Mouse (Mus musculus) liver, postnatal 0 days (tissue): ENCODE results near the gene Olfr718-ps1. TPM values are rescaled to one million over a fixed set of nuclear protein-coding genes. Genes with fewer than 3 reads are reported as not detected.
"Not testable (repeated sequence)": the region's sequence is repeated elsewhere in the genome, so short reads cannot be mapped to it uniquely, and the experiment has no call there.

Source experiments
- ATAC-seq: fragments of 200-750 bp; cut with Nextera tagmentation; 2 replicates; pipeline ENCODE4 v1.8.0; 2017; ENCODE audit warnings: mild to moderate bottlenecking, moderate library complexity
- DNase-seq: peaks from one replicate; pipeline ENCODE4 v3.0.0-alpha.2; 2016
- H3K27ac ChIP-seq: fragments of 300-500 bp; sonication (generic); 2 replicates; pipeline ENCODE4 v1.5.1; 2014; ENCODE audit warnings: antibody characterized with exemption, moderate library complexity, mild to moderate bottlenecking, low read depth
- H3K27me3 ChIP-seq: fragments of 300-500 bp; sonication (generic); 2 replicates; pipeline ENCODE4 v1.6.1; 2014; ENCODE audit warnings: low read length, control low read depth, mixed read lengths; ENCODE audit not compliant: insufficient read depth
- H3K36me3 ChIP-seq: fragments of 300-500 bp; sonication (generic); replicated peaks from 2 replicates; pipeline ENCODE4 v1.6.1; 2014; ENCODE audit warnings: mild to moderate bottlenecking, control low read depth, low read length, moderate library complexity, mixed read lengths; ENCODE audit not compliant: insufficient read depth
- H3K4me1 ChIP-seq: fragments of 300-500 bp; sonication (generic); 2 replicates; pipeline ENCODE4 v1.6.1; 2014; ENCODE audit warnings: antibody characterized with exemption, mild to moderate bottlenecking, control low read depth; ENCODE audit not compliant: insufficient read depth
- H3K4me2 ChIP-seq: fragments of 300-500 bp; sonication (generic); 2 replicates; pipeline ENCODE4 v1.6.1; 2014; ENCODE audit warnings: low read depth, mild to moderate bottlenecking, low read length, moderate library complexity, mixed read lengths
- H3K4me3 ChIP-seq: fragments of 300-500 bp; sonication (generic); 2 replicates; pipeline ENCODE4 v1.5.1; 2014; ENCODE audit warnings: low read depth, low read length
- H3K9ac ChIP-seq: fragments of 300-500 bp; sonication (generic); replicated peaks from 2 replicates; pipeline ENCODE4 v1.6.1; 2014; ENCODE audit warnings: mild to moderate bottlenecking, moderate library complexity
- H3K9me3 ChIP-seq: fragments of 300-500 bp; sonication (generic); 2 replicates; pipeline ENCODE4 v1.6.1; 2016; ENCODE audit warnings: mild to moderate bottlenecking, control low read depth, low read length, mixed read lengths
- CTCF ChIP-seq: sonication (generic); IDR thresholded peaks from 2 replicates; pipeline ENCODE4 v1.5.1; 2016; ENCODE audit warnings: antibody characterized with exemption, low read depth
- EP300 ChIP-seq: IDR thresholded peaks from 2 replicates; pipeline ENCODE4 v1.6.1; 2016; ENCODE audit warnings: antibody characterized with exemption, low read depth, mild to moderate bottlenecking
- WGBS: fragments of 180-500 bp; shearing (Covaris S2); extraction: QIAGEN DNeasy Blood & Tissue Kit; methylation state at CpG from one replicate; pipeline ENCODE4 v1.1.7; 2014; ENCODE audit not compliant: insufficient replicate concordance; 5-methylcytosine and 5-hydroxymethylcytosine counted together
- polyA plus RNA-seq: library from polyadenylated mRNA; unstranded; fragments of >200 nt; fragmentation: Nextera tagmentation; extraction: Ambion mirVana; gene quantifications from 2 replicates; pipeline ENCODE4 v1.2.1, GENCODE M21; 2015

Gene Olfr718-ps1
- 0.11 TPM in 1 of 2 replicates, not detected in the other for polyA plus RNA-seq

GRCm38 (mm10) chr5:143147481-143147880 is at the start of gene Olfr718-ps1:
Olfr718-ps1 (minus strand) TSS chr5:143147581.
- Histone ChIP-seq H3K9ac (no peak within 1 kb of the TSS), H3K9me3 (peaks cover 5% of the 10 kb centered on the region), H3K4me2 (no peak within 1 kb of the TSS), H3K27ac (no peak within 1 kb of the TSS), H3K36me3 (no peaks in the 10 kb centered on the region), H3K4me3 (no peak within 1 kb of the TSS), H3K4me1 (no peaks in the 10 kb centered on the region), H3K27me3 (no peaks in the 10 kb centered on the region)
- no peak for TF ChIP-seq EP300
- TF ChIP-seq CTCF = no peak
- no peak for ATAC-seq
- WGBS = 78% methylated on average over 3 of the region's 3 CpGs
- no peak for DNase-seq

- ATAC-seq = no peak
- WGBS = 62% methylated on average over 4 of the region's 4 CpGs
- no peak for DNase-seq
Observed at GRCm38 (mm10) chr5:143196506-143196905, 49.1 kb upstream of the Olfr718-ps1 start.

GRCm38 (mm10) chr5:143195166-143195565 is 47.8 kb upstream of the Olfr718-ps1 start:
- Histone ChIP-seq H3K4me1 (no peaks in the 10 kb centered on the region), H3K27ac (no peak overlapping the region), H3K36me3 (no peaks in the 10 kb centered on the region), H3K27me3 (no peaks in the 10 kb centered on the region), H3K4me2 (no peak overlapping the region), H3K9ac (no peak overlapping the region), H3K9me3 (no peaks in the 10 kb centered on the region), H3K4me3 (no peak overlapping the region)
- WGBS = 52% methylated on average over 2 of the region's 2 CpGs
- DNase-seq (no peak), ATAC-seq (no peak)
- no peak for TF ChIP-seq EP300
- TF ChIP-seq CTCF = no peak

More at GRCm38 (mm10) chr5:143196506-143196905, 49.1 kb upstream of the Olfr718-ps1 start:
- no peaks in the 10 kb centered on the region for H3K36me3 ChIP-seq
- H3K4me3 ChIP-seq = no peak overlapping the region
- no peaks in the 10 kb centered on the region for H3K27me3 ChIP-seq
- H3K9me3 ChIP-seq = no peaks in the 10 kb centered on the region
- no peak for TF ChIP-seq EP300
- TF ChIP-seq CTCF = no peak
- H3K4me1 ChIP-seq = no peaks in the 10 kb centered on the region
- no peak overlapping the region for H3K4me2 ChIP-seq
- H3K27ac ChIP-seq = no peak overlapping the region
- H3K9ac ChIP-seq = no peak overlapping the region

GRCm38 (mm10) chr5:143194747-143195146 is 47.4 kb upstream of the Olfr718-ps1 start:
- H3K4me3 ChIP-seq, H3K36me3 ChIP-seq, ATAC-seq, H3K9me3 ChIP-seq, H3K4me1 ChIP-seq, H3K27me3 ChIP-seq, H3K27ac ChIP-seq, H3K4me2 ChIP-seq, H3K9ac ChIP-seq, DNase-seq: not testable (repeated sequence)
- WGBS = 60% methylated on average over 8 of the region's 8 CpGs

- no peaks in the 10 kb centered on the region for H3K4me1 ChIP-seq
Observed at GRCm38 (mm10) chr5:143192806-143193205, 45.4 kb upstream of the Olfr718-ps1 start.

GRCm38 (mm10) chr5:143188014-143188413 is 40.6 kb upstream of the Olfr718-ps1 start:
- H3K4me3 ChIP-seq = not testable (repeated sequence)
- WGBS = no CpG with 5 or more reads among the region's 1 CpGs

More at GRCm38 (mm10) chr5:143192806-143193205, 45.4 kb upstream of the Olfr718-ps1 start:
- Histone ChIP-seq H3K9me3 (no peaks in the 10 kb centered on the region), H3K4me2 (no peak overlapping the region), H3K4me3 (no peak overlapping the region), H3K9ac (no peak overlapping the region), H3K27ac (no peak overlapping the region), H3K36me3 (no peaks in the 10 kb centered on the region), H3K27me3 (no peaks in the 10 kb centered on the region)
- 80% methylated on average over 8 of the region's 8 CpGs for WGBS
- ATAC-seq (no peak), DNase-seq (no peak)
- no peak for TF ChIP-seq CTCF
- TF ChIP-seq EP300 = no peak

More at GRCm38 (mm10) chr5:143188014-143188413, 40.6 kb upstream of the Olfr718-ps1 start:
- H3K27ac ChIP-seq, H3K36me3 ChIP-seq, H3K4me1 ChIP-seq, H3K9me3 ChIP-seq, ATAC-seq, H3K4me2 ChIP-seq, H3K9ac ChIP-seq, H3K27me3 ChIP-seq, DNase-seq: not testable (repeated sequence)
